Mouse (Mus musculus) intestine, embryonic 14.5 days (tissue): ENCODE data around the gene Prr18. TPM values are rescaled to one million over a fixed set of nuclear protein-coding genes. Genes with fewer than 3 reads are reported as not detected.

Experiments used
- ATAC-seq: fragments of 200-750 bp; cut with Nextera tagmentation; replicated peaks from 2 replicates; pipeline ENCODE4 v1.8.0; 2017; ENCODE audit warnings: low read depth, moderate number of reproducible peaks, moderate TSS enrichment, moderate library complexity; ENCODE audit not compliant: low FRiP score, low TSS enrichment
- DNase-seq: peaks from one replicate; pipeline ENCODE4 v3.0.0-alpha.2; 2018; ENCODE audit warnings: low spot score
- H3K27ac ChIP-seq: fragments of 300-500 bp; sonication (generic); 2 replicates; pipeline ENCODE4 v1.5.1; 2014; ENCODE audit warnings: low read depth, mild to moderate bottlenecking, control low read depth
- H3K27me3 ChIP-seq: fragments of 300-500 bp; sonication (generic); replicated peaks from 2 replicates; pipeline ENCODE4 v1.6.1; 2014; ENCODE audit warnings: low read length, control low read depth; ENCODE audit not compliant: control insufficient read depth, insufficient read depth
- H3K36me3 ChIP-seq: fragments of 300-500 bp; sonication (generic); 2 replicates; pipeline ENCODE4 v1.6.1; 2014; ENCODE audit warnings: low read length, control low read depth; ENCODE audit not compliant: control insufficient read depth, insufficient read depth
- H3K4me1 ChIP-seq: fragments of 300-500 bp; sonication (generic); replicated peaks from 2 replicates; pipeline ENCODE4 v1.6.1; 2014; ENCODE audit warnings: low read length, control low read depth, mixed read lengths; ENCODE audit not compliant: control insufficient read depth, insufficient read depth
- H3K4me2 ChIP-seq: fragments of 300-500 bp; sonication (generic); 2 replicates; pipeline ENCODE4 v1.6.1; 2014; ENCODE audit warnings: low read length
- H3K4me3 ChIP-seq: fragments of 300-500 bp; sonication (generic); 2 replicates; pipeline ENCODE4 v1.5.1; 2014; ENCODE audit warnings: low read depth, low read length, control low read depth, mixed read lengths
- H3K9ac ChIP-seq: fragments of 300-500 bp; sonication (generic); 2 replicates; pipeline ENCODE4 v1.6.1; 2014; ENCODE audit warnings: mild to moderate bottlenecking, low read length
- H3K9me3 ChIP-seq: fragments of 300-500 bp; sonication (generic); 2 replicates; pipeline ENCODE4 v1.6.1; 2016; ENCODE audit warnings: low read length, control low read depth; ENCODE audit not compliant: control insufficient read depth
- whole genome bisulfite sequencing: fragments of 180-500 bp; shearing (Covaris S2); extraction: QIAGEN DNeasy Blood & Tissue Kit; methylation state at CpG from one replicate; pipeline ENCODE4 v1.1.7; 2014; 5-methylcytosine and 5-hydroxymethylcytosine counted together
- polyA plus RNA-seq: library from polyadenylated mRNA; unstranded; fragments of >200 nt; fragmentation: Nextera tagmentation; extraction: Ambion mirVana; gene quantifications from 2 replicates; pipeline ENCODE4 v1.2.1, GENCODE M21; 2014

Gene Prr18
- polyA plus RNA-seq, 1 experiment from 2014 or later, result 0.32 TPM

- Histone ChIP-seq H3K36me3 (no peaks in the 10 kb centered on the region), H3K27me3 (no peaks in the 10 kb centered on the region), H3K4me2 (no peak overlapping the region), H3K9me3 (no peaks in the 10 kb centered on the region), H3K4me3 (no peak overlapping the region), H3K4me1 (peaks cover 26% of the 10 kb centered on the region), H3K9ac (no peak overlapping the region), H3K27ac (no peak overlapping the region)
- DNase-seq (no peak), ATAC-seq (no peak)
- 69% methylated on average over 2 of the region's 2 CpGs for WGBS
Measured at GRCm38 (mm10) chr17:8369171-8369570, 31.9 kb downstream of the Prr18 start.

DNA sequence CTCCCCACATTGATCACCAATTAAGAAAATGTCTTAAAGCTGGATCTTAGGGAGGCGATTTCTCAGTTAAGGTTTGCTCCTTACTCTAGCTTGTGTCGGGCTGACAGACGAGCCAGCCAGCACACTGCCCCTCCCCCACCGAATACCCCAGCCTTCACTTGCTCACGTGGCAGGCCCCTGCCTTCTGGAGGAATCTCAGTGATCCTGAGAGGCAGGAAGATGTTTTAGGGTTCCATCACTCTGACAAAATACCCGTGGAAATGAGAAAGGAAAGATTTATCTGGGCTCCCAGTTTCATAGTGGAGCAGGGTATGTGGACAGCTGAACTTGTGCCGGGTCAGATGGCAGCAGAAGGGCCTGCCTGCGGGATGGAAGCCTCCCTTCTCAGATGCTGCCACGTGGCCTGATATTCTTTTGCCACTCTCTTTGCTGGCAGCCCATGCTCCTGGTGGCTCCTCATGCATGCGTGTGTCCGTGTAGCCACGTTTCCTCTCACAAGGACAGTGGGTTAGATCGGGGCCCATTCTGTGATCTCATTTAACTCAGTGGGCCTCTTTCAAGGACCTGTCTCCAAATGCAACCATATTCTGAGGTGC is 33.5 kb downstream of the Prr18 start:
- ATAC-seq (no peak), DNase-seq (no peak)
- no peak overlapping the region for H3K4me2 ChIP-seq
- no peaks in the 10 kb centered on the region for H3K9me3 ChIP-seq
- H3K9ac ChIP-seq, result no peak overlapping the region
- H3K4me3 ChIP-seq, result no peak overlapping the region
- WGBS, result 32% methylated on average over 13 of the region's 13 CpGs
- H3K4me1 ChIP-seq, result peaks cover 26% of the 10 kb centered on the region
- no peak overlapping the region for H3K27ac ChIP-seq
- H3K27me3 ChIP-seq, result no peaks in the 10 kb centered on the region
- H3K36me3 ChIP-seq, result no peaks in the 10 kb centered on the region

DNA sequence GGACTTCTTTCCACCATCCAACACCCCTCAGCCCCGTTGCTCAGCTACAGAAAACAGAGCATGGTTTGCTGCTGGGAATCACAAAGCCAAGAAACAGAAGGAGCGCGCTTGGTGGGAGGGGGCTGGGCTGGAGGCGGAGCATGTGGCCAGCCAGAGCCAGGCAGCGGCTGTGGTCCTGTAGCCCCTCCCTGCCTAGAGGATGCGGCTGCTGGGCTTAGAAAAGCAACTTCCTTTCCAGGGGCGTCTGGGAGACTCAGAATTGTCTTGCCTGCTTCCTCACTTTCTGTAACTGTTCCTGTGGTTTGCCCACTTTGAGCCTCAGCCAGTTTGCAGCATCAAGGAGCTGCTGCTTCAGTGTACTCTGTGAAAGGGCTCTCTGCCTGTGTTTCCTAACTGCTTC is 34.6 kb downstream of the Prr18 start:
- 0% methylated on average over 7 of the region's 7 CpGs for WGBS
- Histone ChIP-seq H3K9ac (peak overlapping the region; percentile 25), H3K36me3 (no peaks in the 10 kb centered on the region), H3K27me3 (no peaks in the 10 kb centered on the region), H3K9me3 (no peaks in the 10 kb centered on the region), H3K4me2 (peak overlapping the region; percentile 57), H3K27ac (peak overlapping the region; percentile 79), H3K4me3 (peak overlapping the region; percentile 30), H3K4me1 (peaks cover 26% of the 10 kb centered on the region)
- peak; percentile 84 for DNase-seq
- peak; percentile 71 for ATAC-seq

DNA sequence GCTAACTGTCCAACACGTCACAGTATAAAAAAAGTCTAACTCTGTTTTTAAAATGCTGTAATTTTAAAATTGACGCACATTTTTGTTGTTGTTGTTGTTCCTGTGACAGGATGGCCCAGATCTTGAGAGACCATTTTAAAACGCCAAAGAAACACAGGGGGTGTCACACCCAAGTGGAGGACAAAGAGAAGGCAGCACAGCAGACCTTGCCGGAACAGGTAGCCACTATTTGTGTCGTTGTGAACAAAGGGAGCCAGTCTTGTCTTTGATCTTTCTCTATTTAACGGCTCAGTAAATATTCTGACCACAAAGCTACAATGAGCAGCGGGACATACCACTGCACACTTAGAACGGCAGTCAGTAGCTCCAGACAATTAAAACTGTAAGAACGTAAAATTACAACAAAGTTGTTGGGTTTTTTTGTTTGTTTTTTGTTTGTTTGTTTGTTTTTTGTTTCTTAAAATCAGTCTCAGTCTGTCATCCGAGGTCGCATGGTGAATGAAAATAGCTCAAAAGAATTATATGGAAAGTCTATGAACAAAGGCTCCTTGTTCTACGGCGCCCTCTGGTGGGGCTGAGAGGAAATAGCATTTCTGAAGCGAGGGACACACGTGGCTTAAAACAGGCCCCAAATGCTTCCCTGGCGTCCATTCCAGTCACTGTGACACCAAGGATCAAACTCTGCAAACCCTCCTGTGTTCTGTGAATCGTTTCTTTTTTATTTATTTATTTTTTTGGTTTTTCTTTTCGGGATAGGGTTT is 35.2 kb downstream of the Prr18 start:
- Histone ChIP-seq H3K36me3 (no peaks in the 10 kb centered on the region), H3K4me3 (peak overlapping the region; percentile 30), H3K27me3 (no peaks in the 10 kb centered on the region), H3K9ac (peak overlapping the region; percentile 25), H3K4me1 (peaks cover 24% of the 10 kb centered on the region), H3K9me3 (no peaks in the 10 kb centered on the region), H3K4me2 (peak overlapping the region; percentile 57), H3K27ac (peak overlapping the region; percentile 79)
- peak; percentile 84 for DNase-seq
- ATAC-seq, result peak; percentile 56; the same call in 1 of the 2 replicates
- WGBS, result 3% methylated on average over 18 of the region's 18 CpGs

DNA sequence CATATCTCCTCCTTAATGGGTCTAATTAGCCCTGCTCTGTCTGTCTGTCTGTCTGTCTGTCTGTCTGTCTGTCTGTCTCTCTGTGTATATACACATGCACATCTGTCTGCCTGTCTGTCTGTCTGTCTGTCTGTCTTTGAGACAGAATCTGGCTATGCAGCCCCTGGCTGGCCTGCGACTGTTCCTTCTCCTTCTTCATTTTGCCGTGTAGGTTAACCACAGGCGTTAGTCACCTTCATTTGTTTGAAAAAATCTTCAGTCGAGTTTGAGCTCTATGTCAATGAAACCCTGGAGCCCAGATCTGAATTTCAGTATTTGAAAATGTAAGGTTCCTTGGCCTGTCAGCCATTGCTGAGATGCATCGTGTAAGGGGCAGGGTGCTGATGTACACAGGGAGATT is 40.0 kb downstream of the Prr18 start:
- no peak overlapping the region for H3K4me2 ChIP-seq
- WGBS, result 61% methylated on average over 5 of the region's 5 CpGs
- no peak overlapping the region for H3K9ac ChIP-seq
- no peak overlapping the region for H3K4me3 ChIP-seq
- peaks cover under 1% of the 10 kb centered on the region; the same call in 1 of the 2 replicates for H3K4me1 ChIP-seq
- H3K36me3 ChIP-seq, result no peaks in the 10 kb centered on the region
- H3K9me3 ChIP-seq, result peaks cover 4% of the 10 kb centered on the region; the same call in 1 of the 2 replicates
- H3K27me3 ChIP-seq, result no peaks in the 10 kb centered on the region
- ATAC-seq (no peak), DNase-seq (no peak)
- H3K27ac ChIP-seq, result no peak overlapping the region

GRCm38 (mm10) chr17:8385441-8385840 is 48.2 kb downstream of the Prr18 start:
- H3K36me3 ChIP-seq, result no peaks in the 10 kb centered on the region
- H3K4me2 ChIP-seq, result no peak overlapping the region
- H3K27ac ChIP-seq, result no peak overlapping the region
- DNase-seq (no peak), ATAC-seq (no peak)
- H3K27me3 ChIP-seq, result peaks cover 33% of the 10 kb centered on the region
- no peak overlapping the region for H3K4me3 ChIP-seq
- H3K9ac ChIP-seq, result no peak overlapping the region
- H3K9me3 ChIP-seq, result peaks cover 4% of the 10 kb centered on the region; the same call in 1 of the 2 replicates
- WGBS, result 88% methylated on average over 2 of the region's 2 CpGs
- H3K4me1 ChIP-seq, result no peaks in the 10 kb centered on the region

GRCm38 (mm10) chr17:8388463-8388862 is 51.2 kb downstream of the Prr18 start:
- WGBS, result 2% methylated on average over 13 of the region's 13 CpGs
- H3K9ac ChIP-seq, result no peak overlapping the region
- H3K27ac ChIP-seq, result no peak overlapping the region
- no peaks in the 10 kb centered on the region for H3K36me3 ChIP-seq
- no peaks in the 10 kb centered on the region for H3K9me3 ChIP-seq
- H3K27me3 ChIP-seq, result peaks cover 40% of the 10 kb centered on the region
- no peak for DNase-seq
- H3K4me1 ChIP-seq, result no peaks in the 10 kb centered on the region
- no peak for ATAC-seq
- H3K4me2 ChIP-seq, result no peak overlapping the region
- H3K4me3 ChIP-seq, result no peak overlapping the region

DNA sequence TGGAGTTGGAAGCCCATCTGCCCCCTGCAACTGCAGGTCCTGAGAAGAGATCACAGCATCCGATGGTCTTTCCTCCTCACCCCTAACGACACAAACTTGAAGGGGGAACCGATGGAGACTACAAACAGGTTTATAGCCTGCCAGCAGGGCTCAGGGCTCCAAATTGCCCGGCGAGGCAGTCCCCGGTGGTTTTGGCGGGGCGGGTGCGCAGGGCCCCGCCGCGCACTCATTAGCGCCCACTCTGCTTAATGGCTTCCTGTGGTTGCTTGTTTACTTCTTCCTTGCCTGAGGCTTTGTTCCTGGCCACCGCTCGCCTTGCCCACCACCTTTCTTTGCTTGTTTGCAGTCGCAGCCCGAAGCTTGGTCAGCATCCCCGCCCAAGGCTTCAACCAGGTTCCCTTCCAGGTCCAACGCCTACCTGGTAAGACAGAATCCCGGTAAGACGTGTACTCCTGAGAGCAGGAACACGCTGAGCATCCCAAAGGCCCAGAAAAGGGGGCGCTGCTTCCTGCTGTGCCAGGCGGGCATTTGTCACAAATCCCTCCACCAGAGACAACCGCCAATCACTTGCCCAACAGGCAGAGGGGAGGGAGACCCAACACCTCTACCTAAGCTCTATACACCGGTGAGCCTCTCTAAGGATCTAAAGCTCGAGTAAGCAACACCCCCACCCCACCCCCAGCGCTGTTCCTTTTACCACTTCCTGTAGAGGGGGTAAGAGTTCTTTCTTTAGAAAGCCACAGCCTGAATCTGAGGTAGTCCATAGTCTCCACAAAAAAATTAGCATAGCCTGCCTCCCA is 51.9 kb downstream of the Prr18 start:
- no peaks in the 10 kb centered on the region for H3K36me3 ChIP-seq
- no peak for ATAC-seq
- H3K4me2 ChIP-seq, result 0 out of 2 replicates have a peak overlapping the region, but pooled peaks have one; percentile 2
- no peak overlapping the region for H3K27ac ChIP-seq
- no peak for DNase-seq
- peaks cover 40% of the 10 kb centered on the region for H3K27me3 ChIP-seq
- H3K9ac ChIP-seq, result no peak overlapping the region
- H3K4me1 ChIP-seq, result no peaks in the 10 kb centered on the region
- no peaks in the 10 kb centered on the region for H3K9me3 ChIP-seq
- 1% methylated on average over 28 of the region's 28 CpGs for WGBS
- 0 out of 2 replicates have a peak overlapping the region, but pooled peaks have one; percentile 9 for H3K4me3 ChIP-seq
